Mouse (Mus musculus) stomach, postnatal 0 days (tissue): ENCODE data around the gene Fbxl3. TPM values are rescaled to one million over a fixed set of nuclear protein-coding genes. Genes with fewer than 3 reads are reported as not detected.

ENCODE experiments used
- ATAC-seq: fragments of 200-750 bp; cut with Nextera tagmentation; 2 replicates; pipeline ENCODE4 v1.8.0; 2017; ENCODE audit not compliant: low FRiP score, low TSS enrichment
- DNase-seq: peaks from one replicate; pipeline ENCODE4 v3.0.0-alpha.2; 2016; ENCODE audit warnings: low spot score
- H3K27ac ChIP-seq: fragments of 300-500 bp; sonication (generic); replicated peaks from 2 replicates; pipeline ENCODE4 v1.5.1; 2014; ENCODE audit warnings: mild to moderate bottlenecking, control low read depth
- H3K27me3 ChIP-seq: fragments of 300-500 bp; sonication (generic); 2 replicates; pipeline ENCODE4 v1.6.1; 2014; ENCODE audit warnings: low read length; ENCODE audit not compliant: control insufficient read depth, insufficient read depth
- H3K36me3 ChIP-seq: fragments of 300-500 bp; sonication (generic); 2 replicates; pipeline ENCODE4 v1.6.1; 2014; ENCODE audit warnings: low read length, mixed read lengths; ENCODE audit not compliant: control insufficient read depth, insufficient read depth
- H3K4me1 ChIP-seq: fragments of 300-500 bp; sonication (generic); replicated peaks from 2 replicates; pipeline ENCODE4 v1.6.1; 2014; ENCODE audit warnings: antibody characterized with exemption; ENCODE audit not compliant: control insufficient read depth, insufficient read depth
- H3K4me2 ChIP-seq: fragments of 300-500 bp; sonication (generic); replicated peaks from 2 replicates; pipeline ENCODE4 v1.6.1; 2014; ENCODE audit warnings: low read depth, mild to moderate bottlenecking, control low read depth, moderate library complexity
- H3K4me3 ChIP-seq: fragments of 300-500 bp; sonication (generic); 2 replicates; pipeline ENCODE4 v1.5.1; 2014; ENCODE audit warnings: low read depth, low read length, control low read depth
- H3K9ac ChIP-seq: fragments of 300-500 bp; sonication (generic); 2 replicates; pipeline ENCODE4 v1.6.1; 2014; ENCODE audit warnings: mild to moderate bottlenecking, low read length, control low read depth, mixed read lengths
- H3K9me3 ChIP-seq: fragments of 300-500 bp; sonication (generic); 2 replicates; pipeline ENCODE4 v1.6.1; 2016; ENCODE audit warnings: low read length; ENCODE audit not compliant: control insufficient read depth
- CTCF ChIP-seq: IDR thresholded peaks from 2 replicates; pipeline ENCODE4 v1.5.1; 2016; ENCODE audit warnings: antibody characterized with exemption, low read depth, mild to moderate bottlenecking, moderate library complexity
- EP300 ChIP-seq: optimal IDR thresholded peaks from 2 replicates; pipeline ENCODE3; 2016; ENCODE audit warnings: antibody characterized with exemption
- WGBS: fragments of 180-500 bp; shearing (Covaris S2); extraction: QIAGEN DNeasy Blood & Tissue Kit; methylation state at CpG from one replicate; pipeline ENCODE4 v1.1.7; 2014; 5-methylcytosine and 5-hydroxymethylcytosine counted together
- polyA plus RNA-seq: library from polyadenylated mRNA; unstranded; fragments of >200 nt; fragmentation: Nextera tagmentation; extraction: Ambion mirVana; gene quantifications from 2 replicates; pipeline ENCODE4 v1.2.1, GENCODE M21; 2015

Fbxl3 gene
- polyA plus RNA-seq, 1 experiment from 2014 or later: 16.2 TPM

GRCm38 (mm10) chr14:103109971-103110370, 10.6 kb upstream of the Fbxl3 start:
- DNase-seq: no peak

GRCm38 (mm10) chr14:103106301-103106700, 6.9 kb upstream of the Fbxl3 start:
- 90% methylated on average over 2 of the region's 2 CpGs for WGBS
- ATAC-seq: no peak

More at GRCm38 (mm10) chr14:103109971-103110370, 10.6 kb upstream of the Fbxl3 start:
- H3K4me3 ChIP-seq: no peak overlapping the region
- peaks cover 3% of the 10 kb centered on the region; the same call in 1 of the 2 replicates for H3K36me3 ChIP-seq
- H3K4me1 ChIP-seq: no peaks in the 10 kb centered on the region
- no peak overlapping the region for H3K27ac ChIP-seq
- TF ChIP-seq EP300 (no peak), CTCF (no peak)
- no peak for ATAC-seq
- H3K9ac ChIP-seq: no peak overlapping the region
- H3K27me3 ChIP-seq: no peaks in the 10 kb centered on the region
- H3K4me2 ChIP-seq: no peak overlapping the region
- H3K9me3 ChIP-seq: no peaks in the 10 kb centered on the region
- WGBS: 84% methylated on average over 4 of the region's 4 CpGs

GRCm38 (mm10) chr14:103102731-103103335, 3.5 kb upstream of the Fbxl3 start:
- DNase-seq: no peak
- Histone ChIP-seq H3K27ac (0 out of 2 replicates have a peak overlapping the region, but pooled peaks have one; percentile 4), H3K9me3 (no peaks in the 10 kb centered on the region), H3K9ac (no peak overlapping the region), H3K36me3 (no peaks in the 10 kb centered on the region), H3K4me2 (no peak overlapping the region), H3K4me1 (no peaks in the 10 kb centered on the region), H3K4me3 (no peak overlapping the region), H3K27me3 (no peaks in the 10 kb centered on the region)
- ATAC-seq: no peak
- no peak for TF ChIP-seq EP300
- TF ChIP-seq CTCF: no peak
- 33% methylated on average over 10 of the region's 10 CpGs for WGBS

More at GRCm38 (mm10) chr14:103106301-103106700, 6.9 kb upstream of the Fbxl3 start:
- H3K9ac ChIP-seq: no peak overlapping the region
- no peaks in the 10 kb centered on the region for H3K9me3 ChIP-seq
- no peak for DNase-seq
- no peak overlapping the region for H3K4me3 ChIP-seq
- no peaks in the 10 kb centered on the region for H3K4me1 ChIP-seq
- H3K27me3 ChIP-seq: no peaks in the 10 kb centered on the region
- no peak overlapping the region for H3K27ac ChIP-seq
- no peak overlapping the region for H3K4me2 ChIP-seq
- TF ChIP-seq EP300: no peak
- no peak for TF ChIP-seq CTCF
- no peaks in the 10 kb centered on the region for H3K36me3 ChIP-seq

- ATAC-seq (no peak), DNase-seq (no peak)
- no peaks in the 10 kb centered on the region for H3K36me3 ChIP-seq
- H3K9me3 ChIP-seq: no peaks in the 10 kb centered on the region
- no peaks in the 10 kb centered on the region for H3K27me3 ChIP-seq
- H3K27ac ChIP-seq: peak overlapping the region; percentile 4; the same call in 1 of the 2 replicates
- no peak overlapping the region for H3K4me3 ChIP-seq
- 33% methylated on average over 6 of the region's 6 CpGs for WGBS
- TF ChIP-seq EP300 (no peak), CTCF (no peak)
- no peak overlapping the region for H3K4me2 ChIP-seq
- no peaks in the 10 kb centered on the region for H3K4me1 ChIP-seq
- H3K9ac ChIP-seq: no peak overlapping the region
Measured at GRCm38 (mm10) chr14:103102246-103102645, 2.9 kb upstream of the Fbxl3 start.

GRCm38 (mm10) chr14:103101171-103101570, 1.8 kb upstream of the Fbxl3 start:
- Histone ChIP-seq H3K9me3 (no peaks in the 10 kb centered on the region), H3K36me3 (no peaks in the 10 kb centered on the region), H3K27me3 (no peaks in the 10 kb centered on the region), H3K4me3 (no peak overlapping the region), H3K4me2 (no peak overlapping the region), H3K27ac (0 out of 2 replicates have a peak overlapping the region, but pooled peaks have one; percentile 10), H3K9ac (no peak overlapping the region), H3K4me1 (no peaks in the 10 kb centered on the region)
- no peak for DNase-seq
- no peak for TF ChIP-seq CTCF
- no peak for ATAC-seq
- WGBS: 44% methylated on average over 3 of the region's 3 CpGs

GRCm38 (mm10) chr14:103100296-103100695, 930 bp upstream of the Fbxl3 start:
- TF ChIP-seq EP300: no peak
- TF ChIP-seq CTCF: no peak
- 71% methylated on average over 13 of the region's 13 CpGs for WGBS
- ATAC-seq (no peak), DNase-seq (no peak)
- Histone ChIP-seq H3K9ac (no peak overlapping the region), H3K27me3 (no peaks in the 10 kb centered on the region), H3K36me3 (peaks cover under 1% of the 10 kb centered on the region; the same call in 1 of the 2 replicates), H3K4me2 (no peak overlapping the region; the same call in 1 of the 2 replicates), H3K9me3 (no peaks in the 10 kb centered on the region), H3K4me3 (no peak overlapping the region), H3K27ac (no peak overlapping the region), H3K4me1 (no peaks in the 10 kb centered on the region)
